Mouse (Mus musculus): ENCODE measurements around the gene Ect2.

- TF ChIP-seq CTCF (IDR thresholded peaks at IDR 0.05): no peak
- TF ChIP-seq POLR2A (IDR thresholded peaks at IDR 0.05; ENCODE audit: insufficient read depth, low read depth, low read length): no peak
- no peak for TF ChIP-seq EP300 (IDR thresholded peaks at IDR 0.05; ENCODE audit: insufficient read depth, low read depth, low read length)
Measured at GRCm38 (mm10) chr3:27195573-27196227, 42.0 kb upstream of the Ect2 start.
